20 mouse cellular contexts compared by ENCODE assay signal in genomic region chr9:90257220-90257619, GRCm38 (mm10). TPM values are rescaled to one million over a fixed set of nuclear protein-coding genes. Genes with fewer than 3 reads are reported as not detected.
DNase-seq lines count a peak whose midpoint lies in the region; ATAC-seq and TF ChIP-seq lines count a peak whose summit lies in the region.
"Had no signal": no experiment of that assay in that cellular context is flagged by ENCODE, and none has a peak within 500 bp of the region (broad histone marks: within the 10 kb centered on the region; RNA-seq: fewer than 3 reads in every experiment).

No protein-coding gene starts in this region.

- H3K4me1 ChIP-seq in midbrain, postnatal 0 days (ENCODE audit: insufficient read depth, low read length), result no peaks in the 10 kb centered on the region
- H3K4me1 ChIP-seq in midbrain, embryonic 13.5 days (replicated peaks), result peaks cover 5% of the 10 kb centered on the region; the same call in 1 of the 2 replicates
- peaks cover 72% of the 10 kb centered on the region for H3K4me1 ChIP-seq in liver, postnatal 0 days (ENCODE audit: insufficient read depth)

- H3K27me3 ChIP-seq in midbrain, postnatal 0 days (ENCODE audit: insufficient read depth, low read length), result no peaks in the 10 kb centered on the region
- no peaks in the 10 kb centered on the region for H3K27me3 ChIP-seq in midbrain, embryonic 13.5 days
- no peaks in the 10 kb centered on the region for H3K27me3 ChIP-seq in liver, postnatal 0 days (ENCODE audit: insufficient read depth, low read length)
- H3K27me3 ChIP-seq: limb, embryonic 13.5 days; neural tube, embryonic 13.5 days; Patski had no signal

- 86% methylated on average over 7 of the region's 7 CpGs for WGBS in midbrain, postnatal 0 days
- WGBS in midbrain, embryonic 13.5 days, result 79% methylated on average over 7 of the region's 7 CpGs
- WGBS in liver, postnatal 0 days (ENCODE audit: insufficient replicate concordance), result 33% methylated on average over 7 of the region's 7 CpGs

- DNase-seq in midbrain, postnatal 0 days (ENCODE audit: low spot score), result no peak
- no peak for DNase-seq in liver, postnatal 0 days
- no peak for DNase-seq in cerebellum, postnatal 36 days
- DNase-seq in thymus, postnatal 25 days, result no peak
- no peak for DNase-seq in adrenal gland, adult 18-20 months (ENCODE audit: low spot score in 2 of 2)
- DNase-seq: adrenal gland, postnatal 14 days; cerebellum, adult 2 months; gastrocnemius, adult 2 months; kidney, adult 2 months; kidney, postnatal 10 days; spleen, adult 18-20 months; thymus, adult 18-20 months had no signal

- ATAC-seq in midbrain, postnatal 0 days (ENCODE audit: low FRiP score), result 0 out of 2 replicates have a peak, but pooled peaks have one; percentile 4
- ATAC-seq in midbrain, embryonic 13.5 days, result no peak
- ATAC-seq in granulocyte monocyte progenitor cell, adult 5-6 weeks (replicated peaks; ENCODE audit: poor library complexity, severe bottlenecking), result 0 out of 2 replicates have a peak, but pooled peaks have one; percentile 8
- no peak for ATAC-seq in liver, postnatal 0 days
- ATAC-seq: lung, postnatal 0 days; Patski had no signal

- no peak overlapping the region for H3K27ac ChIP-seq in midbrain, postnatal 0 days (ENCODE audit: low read depth, low read length)
- no peak overlapping the region for H3K27ac ChIP-seq in midbrain, embryonic 13.5 days
- peak overlapping the region; percentile 25 for H3K27ac ChIP-seq in liver, postnatal 0 days (ENCODE audit: low read depth)
- H3K27ac ChIP-seq: embryonic facial prominence, embryonic 10.5 days; limb, embryonic 13.5 days; midbrain, embryonic 10.5 days; neural tube, embryonic 13.5 days had no signal

- H3K4me2 ChIP-seq in midbrain, postnatal 0 days (ENCODE audit: low read depth, low read length, poor library complexity, severe bottlenecking), result no peak overlapping the region
- no peak overlapping the region for H3K4me2 ChIP-seq in midbrain, embryonic 13.5 days (replicated peaks)
- no peak overlapping the region for H3K4me2 ChIP-seq in liver, postnatal 0 days (ENCODE audit: low read depth, low read length)
- H3K4me2 ChIP-seq: limb, embryonic 13.5 days; neural tube, embryonic 13.5 days had no signal

- no peak for TF ChIP-seq CTCF in midbrain, postnatal 0 days (IDR thresholded peaks at IDR 0.05)
- no peak for TF ChIP-seq CTCF in liver, postnatal 0 days (IDR thresholded peaks at IDR 0.05; ENCODE audit: low read depth)

- no peak for TF ChIP-seq EP300 in liver, postnatal 0 days (IDR thresholded peaks at IDR 0.05; ENCODE audit: low read depth)

- H3K4me3 ChIP-seq in midbrain, postnatal 0 days (ENCODE audit: low read depth, low read length), result no peak overlapping the region
- no peak overlapping the region for H3K4me3 ChIP-seq in midbrain, embryonic 13.5 days (replicated peaks)
- H3K4me3 ChIP-seq in liver, postnatal 0 days (ENCODE audit: low read depth, low read length), result no peak overlapping the region
- H3K4me3 ChIP-seq: embryonic facial prominence, embryonic 10.5 days; gastrocnemius, adult 2 months; limb, embryonic 13.5 days; midbrain, embryonic 10.5 days; neural tube, embryonic 13.5 days had no signal

- H3K36me3 ChIP-seq in midbrain, postnatal 0 days (ENCODE audit: insufficient read depth, low read length), result no peaks in the 10 kb centered on the region
- no peaks in the 10 kb centered on the region for H3K36me3 ChIP-seq in midbrain, embryonic 13.5 days
- 0 out of 2 replicates have a peak, but pooled peaks cover 13% of the 10 kb centered on the region for H3K36me3 ChIP-seq in liver, postnatal 0 days (replicated peaks; ENCODE audit: insufficient read depth, low read length)
- H3K36me3 ChIP-seq: embryonic facial prominence, embryonic 10.5 days; limb, embryonic 13.5 days; midbrain, embryonic 10.5 days; neural tube, embryonic 13.5 days had no signal

- no peaks in the 10 kb centered on the region for H3K9me3 ChIP-seq in midbrain, postnatal 0 days (ENCODE audit: low read length)
- no peaks in the 10 kb centered on the region for H3K9me3 ChIP-seq in midbrain, embryonic 13.5 days
- no peaks in the 10 kb centered on the region for H3K9me3 ChIP-seq in liver, postnatal 0 days (ENCODE audit: low read length)
- H3K9me3 ChIP-seq: embryonic facial prominence, embryonic 10.5 days; limb, embryonic 13.5 days; midbrain, embryonic 10.5 days; neural tube, embryonic 13.5 days had no signal

- no peak overlapping the region for H3K9ac ChIP-seq in midbrain, postnatal 0 days (replicated peaks; ENCODE audit: low read length, poor library complexity, severe bottlenecking)
- H3K9ac ChIP-seq in midbrain, embryonic 13.5 days (replicated peaks), result no peak overlapping the region
- H3K9ac ChIP-seq in liver, postnatal 0 days (replicated peaks), result no peak overlapping the region
- H3K9ac ChIP-seq: limb, embryonic 13.5 days; neural tube, embryonic 13.5 days had no signal

RNA-seq across cellular contexts. Expression of gene Tbc1d2b, which starts 13.4 kb away (rescaled TPM):
- total RNA-seq in midbrain, postnatal 0 days (2014; rRNA removed), result 17.8 and 21.6 TPM in 2 replicates
- polyA plus RNA-seq in midbrain, postnatal 0 days (2015; fragmentation: Nextera tagmentation; extraction: Ambion mirVana), result 3.2 and 3.7 TPM in 2 replicates
- polyA plus RNA-seq in midbrain, embryonic 13.5 days (2015; fragmentation: Nextera tagmentation; extraction: Ambion mirVana), result 5.3 and 5.9 TPM in 2 replicates
- 61.2 and 68.0 TPM in 2 replicates for total RNA-seq in granulocyte monocyte progenitor cell, adult 5-6 weeks (2014; fragmentation: Nextera tagmentation)
- total RNA-seq in granulocyte monocyte progenitor cell, adult 5-6 weeks (2017), result 48.0 and 51.9 TPM in 2 replicates
- polyA plus RNA-seq in liver, postnatal 0 days (2015; fragmentation: Nextera tagmentation; extraction: Ambion mirVana), result 5.1 and 6.2 TPM in 2 replicates
- 10 to 100 TPM; 21.8 to 23.2 TPM for total RNA-seq in adrenal gland, adult 18-20 months (2021)

Comparison
In these comparisons a context has a peak if more than half of its experiments do, and no peak if none do; other contexts are left out.
1. ATAC-seq: peak in midbrain, postnatal 0 days (single experiment) and granulocyte monocyte progenitor cell, adult 5-6 weeks (single experiment); none in midbrain, embryonic 13.5 days (single experiment) and liver, postnatal 0 days (single experiment).